Comparison of ENCODE assay signal across 8 mouse cellular contexts in the genomic region with DNA sequence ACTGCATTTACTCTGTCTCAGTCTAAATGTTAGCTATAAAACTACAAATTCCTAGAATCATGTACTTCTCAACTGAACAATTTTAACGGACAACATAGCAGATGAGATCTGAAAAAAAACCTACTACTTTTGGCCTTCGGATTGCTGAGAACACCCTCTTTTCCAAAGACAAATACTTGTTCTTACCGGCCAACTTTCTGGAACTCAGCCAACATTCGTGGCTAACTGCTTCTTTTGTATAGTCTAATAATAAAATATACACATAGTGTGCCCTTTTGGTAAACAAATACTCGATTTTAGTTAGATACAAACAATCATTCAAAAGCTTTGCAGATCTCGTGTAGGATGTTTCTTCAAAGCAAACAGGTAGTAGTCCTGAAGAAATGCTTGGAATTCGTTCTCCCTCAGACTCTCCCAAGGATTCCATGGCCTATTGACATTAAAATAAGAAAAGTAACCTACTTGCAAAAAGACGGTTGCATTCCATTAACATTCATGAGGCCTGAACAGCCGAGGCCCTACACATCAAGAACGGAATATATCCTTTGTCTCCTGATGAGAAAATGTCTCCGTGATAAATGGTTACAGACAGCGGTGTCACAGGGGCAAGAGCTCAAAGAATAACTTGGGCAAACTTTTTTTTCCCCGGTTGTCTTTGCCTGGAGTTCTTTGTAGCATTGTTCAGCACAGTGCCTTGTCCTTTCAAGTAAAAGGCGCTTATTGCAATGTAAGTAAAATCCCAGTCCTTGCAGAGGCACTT. TPM values are rescaled to one million over a fixed set of nuclear protein-coding genes. Genes with fewer than 3 reads are reported as not detected.
A peak's percentile ranks its signal among the peaks of the same experiment; 100 is the strongest.
DNase-seq lines count a peak whose midpoint lies in the region; ATAC-seq lines count a peak whose summit lies in the region.

No protein-coding gene starts in this region.

- WGBS in heart, embryonic 12.5 days: 47% methylated on average over 14 of the region's 14 CpGs
- WGBS in intestine, embryonic 14.5 days: 20% methylated on average over 14 of the region's 14 CpGs
- 1% methylated on average over 14 of the region's 14 CpGs for WGBS in midbrain, embryonic 14.5 days

- H3K9me3 ChIP-seq in heart, embryonic 12.5 days (replicated peaks): no peaks in the 10 kb centered on the region
- H3K9me3 ChIP-seq in intestine, embryonic 14.5 days (ENCODE audit: control insufficient read depth, low read length): no peaks in the 10 kb centered on the region
- no peaks in the 10 kb centered on the region for H3K9me3 ChIP-seq in midbrain, embryonic 14.5 days (ENCODE audit: control insufficient read depth, low read length)

- H3K4me3 ChIP-seq in heart, embryonic 12.5 days: no peak overlapping the region
- no peak overlapping the region for H3K4me3 ChIP-seq in intestine, embryonic 14.5 days (ENCODE audit: low read depth, low read length)
- H3K4me3 ChIP-seq in midbrain, embryonic 14.5 days (replicated peaks; ENCODE audit: low read depth, low read length): peak overlapping the region; percentile 80

- no peak overlapping the region for H3K27ac ChIP-seq in heart, embryonic 12.5 days (ENCODE audit: poor library complexity, severe bottlenecking)
- no peak overlapping the region for H3K27ac ChIP-seq in intestine, embryonic 14.5 days (ENCODE audit: low read depth)
- peak overlapping the region; percentile 91; the same call in 1 of the 2 replicates for H3K27ac ChIP-seq in midbrain, embryonic 14.5 days (replicated peaks; ENCODE audit: low read depth, low read length)

- intact Hi-C loops in heart, postnatal 25 days (cut with DNase I): loop anchor here (5.0 to 10.0 kb wide), 3 partner anchors 106 to 771 kb away; a partner anchor contains a TSS

- H3K4me2 ChIP-seq in heart, embryonic 12.5 days: peak overlapping the region; percentile 71
- H3K4me2 ChIP-seq in intestine, embryonic 14.5 days (ENCODE audit: low read length): peak overlapping the region; percentile 56
- peak overlapping the region; percentile 80 for H3K4me2 ChIP-seq in midbrain, embryonic 14.5 days (ENCODE audit: low read length)

- no peaks in the 10 kb centered on the region for H3K27me3 ChIP-seq in heart, embryonic 12.5 days (replicated peaks)
- no peaks in the 10 kb centered on the region for H3K27me3 ChIP-seq in intestine, embryonic 14.5 days (replicated peaks; ENCODE audit: control insufficient read depth, insufficient read depth, low read length)
- H3K27me3 ChIP-seq in midbrain, embryonic 14.5 days (ENCODE audit: control insufficient read depth, insufficient read depth, low read length): no peaks in the 10 kb centered on the region

- no peak for DNase-seq in heart, postnatal 25 days (ENCODE audit: low spot score)
- DNase-seq in embryo, embryonic 10 days (ENCODE audit: low spot score): peak; percentile 71
- no peak for DNase-seq in intestine, embryonic 14.5 days (ENCODE audit: low spot score)
- DNase-seq in midbrain, embryonic 14.5 days: peak; percentile 62
- no peak for DNase-seq in right cerebral cortex, adult 2 months (ENCODE audit: low spot score in 2 of 2)
- no peak for DNase-seq in spleen, postnatal 36 days (ENCODE audit: low spot score in 2 of 2)
- no peak for DNase-seq in thymus, postnatal 10 days (ENCODE audit: low spot score in 2 of 2)

- peaks cover 9% of the 10 kb centered on the region for H3K4me1 ChIP-seq in heart, embryonic 12.5 days (replicated peaks)
- peaks cover 18% of the 10 kb centered on the region for H3K4me1 ChIP-seq in intestine, embryonic 14.5 days (replicated peaks; ENCODE audit: control insufficient read depth, insufficient read depth, low read length)
- peaks cover 23% of the 10 kb centered on the region for H3K4me1 ChIP-seq in midbrain, embryonic 14.5 days (ENCODE audit: control insufficient read depth, insufficient read depth, low read length)

- ATAC-seq in heart, embryonic 12.5 days (ENCODE audit: insufficient number of reproducible peaks, low FRiP score): no peak
- ATAC-seq in intestine, embryonic 14.5 days (replicated peaks; ENCODE audit: low FRiP score, low TSS enrichment, low read depth): no peak
- no peak for ATAC-seq in midbrain, embryonic 14.5 days (ENCODE audit: low FRiP score, low TSS enrichment)

- H3K9ac ChIP-seq in heart, embryonic 12.5 days: no peak overlapping the region
- no peak overlapping the region for H3K9ac ChIP-seq in intestine, embryonic 14.5 days (ENCODE audit: low read length)
- H3K9ac ChIP-seq in midbrain, embryonic 14.5 days (replicated peaks; ENCODE audit: low read length): no peak overlapping the region; the same call in 1 of the 2 replicates

- H3K36me3 ChIP-seq in heart, embryonic 12.5 days: 0 out of 2 replicates have a peak, but pooled peaks cover under 1% of the 10 kb centered on the region
- H3K36me3 ChIP-seq in intestine, embryonic 14.5 days (ENCODE audit: control insufficient read depth, insufficient read depth, low read length): no peaks in the 10 kb centered on the region
- no peaks in the 10 kb centered on the region for H3K36me3 ChIP-seq in midbrain, embryonic 14.5 days (ENCODE audit: control insufficient read depth, insufficient read depth, low read length)

RNA-seq across cellular contexts. Expression of a gene that starts 1.2 kb away (rescaled TPM):
- 25.4 and 28.2 TPM in 2 replicates for polyA plus RNA-seq in heart, embryonic 12.5 days (2016; fragmentation: Nextera tagmentation; extraction: Ambion mirVana)
- 10 to 100 TPM; 17.4 to 17.9 TPM for total RNA-seq in heart, postnatal 25 days (2021)
- polyA plus RNA-seq in intestine, embryonic 14.5 days (2014; fragmentation: Nextera tagmentation; extraction: Ambion mirVana): 25.0 and 28.7 TPM in 2 replicates
- polyA plus RNA-seq in midbrain, embryonic 14.5 days (2014; fragmentation: Nextera tagmentation; extraction: Ambion mirVana): 16.6 and 25.8 TPM in 2 replicates

RNA-seq across cellular contexts. Expression of a gene that starts 23.3 kb away (rescaled TPM):
- 1.2 and 1.5 TPM in 2 replicates for polyA plus RNA-seq in heart, embryonic 12.5 days (2016; fragmentation: Nextera tagmentation; extraction: Ambion mirVana)
- under 1 TPM; 0.13 to 0.17 TPM for total RNA-seq in heart, postnatal 25 days (2021)
- polyA plus RNA-seq in intestine, embryonic 14.5 days (2014; fragmentation: Nextera tagmentation; extraction: Ambion mirVana): 0.91 and 1.0 TPM in 2 replicates
- polyA plus RNA-seq in midbrain, embryonic 14.5 days (2014; fragmentation: Nextera tagmentation; extraction: Ambion mirVana): 9.4 and 16.7 TPM in 2 replicates

RNA-seq across cellular contexts. Expression of a gene that starts 54.5 kb away (rescaled TPM):
- 19.7 and 20.7 TPM in 2 replicates for polyA plus RNA-seq in heart, embryonic 12.5 days (2016; fragmentation: Nextera tagmentation; extraction: Ambion mirVana)
- total RNA-seq in heart, postnatal 25 days (2021): 1 to 10 TPM; 1.9 to 2.5 TPM
- polyA plus RNA-seq in intestine, embryonic 14.5 days (2014; fragmentation: Nextera tagmentation; extraction: Ambion mirVana): 16.1 and 18.1 TPM in 2 replicates
- polyA plus RNA-seq in midbrain, embryonic 14.5 days (2014; fragmentation: Nextera tagmentation; extraction: Ambion mirVana): 1.9 and 3.3 TPM in 2 replicates

RNA-seq across cellular contexts. Expression of a gene that starts 54.9 kb away (rescaled TPM):
- polyA plus RNA-seq in heart, embryonic 12.5 days (2016; fragmentation: Nextera tagmentation; extraction: Ambion mirVana): 4.8 and 5.0 TPM in 2 replicates
- 1 to 10 TPM; 2.5 to 3.1 TPM for total RNA-seq in heart, postnatal 25 days (2021)
- polyA plus RNA-seq in intestine, embryonic 14.5 days (2014; fragmentation: Nextera tagmentation; extraction: Ambion mirVana): 7.3 and 9.4 TPM in 2 replicates
- polyA plus RNA-seq in midbrain, embryonic 14.5 days (2014; fragmentation: Nextera tagmentation; extraction: Ambion mirVana): 34.1 and 35.1 TPM in 2 replicates

Comparison
In these comparisons a context has a peak if more than half of its experiments do, and no peak if none do; other contexts are left out.
1. DNase-seq: peak in embryo, embryonic 10 days (single experiment) and midbrain, embryonic 14.5 days (single experiment); none in heart, postnatal 25 days (single experiment), intestine, embryonic 14.5 days (single experiment), right cerebral cortex, adult 2 months (0 of 2), spleen, postnatal 36 days (0 of 2) and thymus, postnatal 10 days (0 of 2).
2. Peak in every context shown above with its lines, with median percentiles within 50 percentile points of each other: H3K4me2 ChIP-seq.